In the genomic region with DNA sequence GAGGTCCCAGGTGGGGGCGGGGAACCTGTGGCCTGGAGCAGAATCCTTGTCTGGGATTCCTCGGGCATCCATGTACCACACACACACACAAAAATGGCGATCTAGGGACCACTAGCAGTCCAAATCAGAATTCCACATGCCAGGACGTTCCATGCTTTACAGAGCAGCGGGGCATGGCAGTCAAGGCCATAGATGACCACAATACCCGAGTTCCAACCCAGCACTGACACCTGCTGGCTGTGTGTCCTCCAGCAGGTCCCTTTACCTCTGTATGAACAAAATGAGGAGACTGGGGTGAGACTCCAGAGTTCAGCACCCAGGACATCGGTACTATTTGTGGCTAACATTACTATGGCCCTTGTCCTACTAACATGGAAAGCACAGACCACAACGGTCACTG, we compare ENCODE assay signal across 8 mouse cellular contexts.
DNase-seq lines count a peak whose midpoint lies in the region; ATAC-seq and TF ChIP-seq lines count a peak whose summit lies in the region.

No protein-coding gene starts in this region.

- no peak overlapping the region for H3K27ac ChIP-seq in left cerebral cortex, adult 2 months

- peak; percentile 37 for TF ChIP-seq CTCF in left cerebral cortex, adult 2 months (IDR thresholded peaks at IDR 0.05)

- intact Hi-C loops in left cerebral cortex, adult 2 months (cut with DNase I): loop anchor here (5.0 kb wide), 1 partner anchor 36 kb away; no protein-coding TSS in a partner anchor
- intact Hi-C loops in left cerebral cortex, postnatal 25 days (cut with DNase I): no loop called here

- no peak overlapping the region for H3K4me3 ChIP-seq in left cerebral cortex, adult 2 months

- no peak for DNase-seq in left cerebral cortex, adult 2 months (ENCODE audit: extremely low spot score in 1 of 2, low spot score in 2 of 2)
- DNase-seq in left cerebral cortex, postnatal 25 days (ENCODE audit: low spot score in 2 of 2): no peak
- peak; percentile 53 for DNase-seq in R1 (ENCODE audit: low read depth, low spot score)
- peak; percentile 62 to 67 for DNase-seq in cerebellum, postnatal 14 days
- peak; percentile 32 for DNase-seq in kidney, postnatal 14 days
- DNase-seq in left cerebral cortex, adult 18-20 months (ENCODE audit: low spot score in 2 of 2): no peak

- no peak for ATAC-seq in erythroid progenitor cell, adult 5-6 weeks (replicated peaks; ENCODE audit: low FRiP score, poor library complexity, severe bottlenecking)
- ATAC-seq in monocyte, adult 5-6 weeks (replicated peaks; ENCODE audit: insufficient number of reproducible peaks, low FRiP score, low TSS enrichment, poor library complexity, severe bottlenecking): no peak

Comparison
In these comparisons a context has a peak if more than half of its experiments do, and no peak if none do; other contexts are left out.
1. DNase-seq: peak in R1 (single experiment), cerebellum, postnatal 14 days (2 of 2) and kidney, postnatal 14 days (single experiment); none in left cerebral cortex, adult 2 months (0 of 2), left cerebral cortex, postnatal 25 days (0 of 2) and left cerebral cortex, adult 18-20 months (0 of 2).